Mouse (Mus musculus) CH12.LX (cell line): ENCODE measurements around the gene Sept10. TPM values are rescaled to one million over a fixed set of nuclear protein-coding genes. Genes with fewer than 3 reads are reported as not detected.

Experiments used
- DNase-seq: peaks from one replicate; pipeline ENCODE4 v3.0.0-alpha.2; 2013; ENCODE audit errors: extremely low read depth
- H3K27ac ChIP-seq: 2 replicates; pipeline ENCODE4 v1.5.1; 2012; ENCODE audit warnings: low read depth, mild to moderate bottlenecking, control low read depth, moderate library complexity; ENCODE audit not compliant: insufficient read depth
- H3K27me3 ChIP-seq: replicated peaks from 2 replicates; pipeline ENCODE3; 2012; ENCODE audit warnings: inconsistent platforms
- H3K36me3 ChIP-seq, 2 experiments: replicated peaks in 1 of 2; 2 replicates each; pipeline versions ENCODE3 to v1.6.1; 2012; ENCODE audit warnings: inconsistent platforms in 1 of 2, low read length in 1 of 2, mild to moderate bottlenecking in 1 of 2, mixed read lengths in 1 of 2, moderate library complexity in 1 of 2; ENCODE audit not compliant: control insufficient read depth in 1 of 2, insufficient read depth in 1 of 2
- H3K4me1 ChIP-seq, 2 experiments: 2 replicates each; pipeline ENCODE4 v1.6.1; 2012; ENCODE audit warnings: inconsistent platforms in 1 of 2, moderate library complexity in 1 of 2; ENCODE audit not compliant: insufficient read depth in 2 of 2, control insufficient read depth in 1 of 2
- H3K4me2 ChIP-seq: 2 replicates; pipeline ENCODE4 v1.6.1; 2012; ENCODE audit warnings: low read depth, mild to moderate bottlenecking, control low read depth; ENCODE audit not compliant: poor library complexity, insufficient read depth, severe bottlenecking
- H3K4me3 ChIP-seq, 3 experiments: fragments of 150-350 bp in 1 of 3; sonication (generic) in 1 of 3; replicated peaks in 1 of 3; 2 replicates each; pipeline versions ENCODE3 to v1.5.1; 2011 to 2012; ENCODE audit warnings: low read depth in 2 of 3, low read length in 2 of 3, mild to moderate bottlenecking in 2 of 3, moderate library complexity in 2 of 3, control low read depth in 1 of 3, improper control_type of control experiment in 1 of 3, inconsistent platforms in 1 of 3, mixed read lengths in 1 of 3; ENCODE audit not compliant: poor library complexity in 1 of 3
- H3K79me2 ChIP-seq: replicated peaks from 2 replicates; pipeline ENCODE4 v1.6.1; 2012; ENCODE audit warnings: mild to moderate bottlenecking, moderate library complexity; ENCODE audit not compliant: control insufficient read depth, poor library complexity, insufficient read depth, severe bottlenecking; ENCODE audit errors: extremely low read depth
- H3K9ac ChIP-seq: 2 replicates; pipeline ENCODE4 v1.6.1; 2012; ENCODE audit warnings: low read depth, mild to moderate bottlenecking, control low read depth, moderate library complexity; ENCODE audit not compliant: insufficient read depth
- H3K9me3 ChIP-seq: replicated peaks from 2 replicates; pipeline ENCODE3; 2012; ENCODE audit warnings: low read length, inconsistent platforms, mixed read lengths
- BHLHE40 ChIP-seq: IDR thresholded peaks from 2 replicates; pipeline ENCODE4 v1.6.1; 2011; ENCODE audit warnings: mild to moderate bottlenecking, low read depth, low read length, improper control_type of control experiment
- CHD1 ChIP-seq: IDR thresholded peaks from 2 replicates; pipeline ENCODE4 v1.6.1; 2012; ENCODE audit warnings: low read depth, low read length, improper control_type of control experiment, inconsistent platforms
- CHD2 ChIP-seq: IDR thresholded peaks from 2 replicates; pipeline ENCODE4 v1.6.1; 2011; ENCODE audit warnings: low read length, improper control_type of control experiment
- CTCF ChIP-seq, 2 experiments: IDR thresholded peaks in 1 of 2; conservative IDR thresholded peaks in 1 of 2; 2 replicates each; pipeline ENCODE4 v1.5.1; 2011 to 2012; ENCODE audit warnings: low read depth in 2 of 2, low read length in 2 of 2, improper control_type of control experiment in 1 of 2, inconsistent platforms in 1 of 2, mild to moderate bottlenecking in 1 of 2, moderate library complexity in 1 of 2
- E2F4 ChIP-seq: IDR thresholded peaks from 2 replicates; pipeline ENCODE4 v1.6.1; 2011; ENCODE audit warnings: low read depth, low read length, improper control_type of control experiment; ENCODE audit not compliant: insufficient replicate concordance
- ELF1 ChIP-seq: IDR thresholded peaks from 2 replicates; pipeline ENCODE4 v1.6.1; 2014; ENCODE audit warnings: low read depth, mild to moderate bottlenecking, inconsistent platforms, low read length, improper control_type of control experiment
- EP300 ChIP-seq: IDR thresholded peaks from 2 replicates; pipeline ENCODE4 v1.6.1; 2011; ENCODE audit warnings: low read length, improper control_type of control experiment
- ETS1 ChIP-seq: conservative IDR thresholded peaks from 2 replicates; pipeline ENCODE4 v1.6.1; 2012; ENCODE audit warnings: low read depth, mild to moderate bottlenecking, inconsistent platforms, low read length, improper control_type of control experiment, moderate library complexity
- GABPA ChIP-seq: IDR thresholded peaks from 2 replicates; pipeline ENCODE4 v1.6.1; 2012; ENCODE audit warnings: low read depth, low read length, improper control_type of control experiment, inconsistent platforms; ENCODE audit not compliant: insufficient replicate concordance
- HCFC1 ChIP-seq: IDR thresholded peaks from 2 replicates; pipeline ENCODE4 v1.6.1; 2012; ENCODE audit warnings: low read depth, mild to moderate bottlenecking, inconsistent platforms, low read length, improper control_type of control experiment
- IRF4 ChIP-seq: IDR thresholded peaks from 2 replicates; pipeline ENCODE4 v1.6.1; 2014; ENCODE audit warnings: low read depth, mild to moderate bottlenecking, inconsistent platforms, low read length, improper control_type of control experiment
- JUN ChIP-seq: IDR thresholded peaks from 2 replicates; pipeline ENCODE4 v1.6.1; 2011; ENCODE audit warnings: low read depth, mild to moderate bottlenecking, low read length, improper control_type of control experiment, moderate library complexity; ENCODE audit not compliant: insufficient read depth
- JUND ChIP-seq: conservative IDR thresholded peaks from 2 replicates; pipeline ENCODE4 v1.6.1; 2011; ENCODE audit warnings: low read depth, low read length, improper control_type of control experiment
- KAT2A ChIP-seq: IDR thresholded peaks from 2 replicates; pipeline ENCODE4 v1.6.1; 2012; ENCODE audit warnings: low read length, improper control_type of control experiment, inconsistent platforms; ENCODE audit not compliant: insufficient replicate concordance
- MAFK ChIP-seq: IDR thresholded peaks from 2 replicates; pipeline ENCODE4 v1.6.1; 2011; ENCODE audit warnings: low read length, improper control_type of control experiment; ENCODE audit not compliant: insufficient replicate concordance
- MAX ChIP-seq: IDR thresholded peaks from 2 replicates; pipeline ENCODE4 v1.6.1; 2011; ENCODE audit warnings: low read length, improper control_type of control experiment
- MAZ ChIP-seq: IDR thresholded peaks from 2 replicates; pipeline ENCODE4 v1.6.1; 2012; ENCODE audit warnings: low read depth, mild to moderate bottlenecking, inconsistent platforms, low read length, improper control_type of control experiment, moderate library complexity
- MEF2A ChIP-seq: IDR thresholded peaks from 2 replicates; pipeline ENCODE4 v1.6.1; 2014; ENCODE audit warnings: low read depth, mild to moderate bottlenecking, inconsistent platforms, low read length, improper control_type of control experiment, borderline replicate concordance
- MXI1 ChIP-seq: IDR thresholded peaks from 2 replicates; pipeline ENCODE4 v1.6.1; 2011; ENCODE audit warnings: mild to moderate bottlenecking, low read depth, low read length, improper control_type of control experiment
- MYC ChIP-seq: IDR thresholded peaks from 2 replicates; pipeline ENCODE4 v1.6.1; 2011; ENCODE audit warnings: low read depth, mild to moderate bottlenecking, improper control_type of control experiment, low read length
- NELFE ChIP-seq: IDR thresholded peaks from 2 replicates; pipeline ENCODE4 v1.6.1; 2011; ENCODE audit warnings: low read depth, low read length, improper control_type of control experiment
- NRF1 ChIP-seq: IDR thresholded peaks from 2 replicates; pipeline ENCODE4 v1.6.1; 2014; ENCODE audit warnings: low read depth, mild to moderate bottlenecking, inconsistent platforms, low read length, improper control_type of control experiment, moderate library complexity
- PAX5 ChIP-seq: IDR thresholded peaks from 2 replicates; pipeline ENCODE4 v1.6.1; 2012; ENCODE audit warnings: low read length, inconsistent platforms, mixed read lengths
- POLR2AphosphoS2 ChIP-seq: IDR thresholded peaks from 2 replicates; pipeline ENCODE4 v1.6.1; 2011; ENCODE audit warnings: low read depth, low read length, improper control_type of control experiment
- RAD21 ChIP-seq: IDR thresholded peaks from 2 replicates; pipeline ENCODE4 v1.6.1; 2011; ENCODE audit warnings: low read depth, mild to moderate bottlenecking, low read length, improper control_type of control experiment, moderate library complexity
- RCOR1 ChIP-seq: conservative IDR thresholded peaks from 2 replicates; pipeline ENCODE4 v1.6.1; 2012; ENCODE audit warnings: low read depth, mild to moderate bottlenecking, inconsistent platforms, low read length, improper control_type of control experiment
- SIN3A ChIP-seq: IDR thresholded peaks from 2 replicates; pipeline ENCODE4 v1.6.1; 2012; ENCODE audit warnings: low read length, improper control_type of control experiment, inconsistent platforms
- SMC3 ChIP-seq: IDR thresholded peaks from 2 replicates; pipeline ENCODE4 v1.6.1; 2011; ENCODE audit warnings: low read depth, low read length, improper control_type of control experiment
- TBP ChIP-seq: conservative IDR thresholded peaks from 2 replicates; pipeline ENCODE4 v1.6.1; 2011; ENCODE audit warnings: low read depth, low read length, improper control_type of control experiment
- TCF12 ChIP-seq: IDR thresholded peaks from 2 replicates; pipeline ENCODE4 v1.6.1; 2014; ENCODE audit warnings: low read depth, mild to moderate bottlenecking, inconsistent platforms, low read length, improper control_type of control experiment
- UBTF ChIP-seq: IDR thresholded peaks from 2 replicates; pipeline ENCODE4 v1.6.1; 2012; ENCODE audit warnings: low read depth, mild to moderate bottlenecking, inconsistent platforms, low read length, improper control_type of control experiment, moderate library complexity
- USF1 ChIP-seq: IDR thresholded peaks from 2 replicates; pipeline ENCODE4 v1.6.1; 2014; ENCODE audit warnings: low read depth, mild to moderate bottlenecking, inconsistent platforms, low read length, improper control_type of control experiment
- USF2 ChIP-seq: conservative IDR thresholded peaks from 2 replicates; pipeline ENCODE4 v1.6.1; 2011; ENCODE audit warnings: low read depth, low read length, improper control_type of control experiment
- ZKSCAN1 ChIP-seq: IDR thresholded peaks from 2 replicates; pipeline ENCODE4 v1.6.1; 2012; ENCODE audit warnings: low read depth, inconsistent platforms, low read length, improper control_type of control experiment, borderline replicate concordance
- ZMIZ1 ChIP-seq: IDR thresholded peaks from 2 replicates; pipeline ENCODE4 v1.6.1; 2012; ENCODE audit warnings: low read depth, mild to moderate bottlenecking, inconsistent platforms, low read length, improper control_type of control experiment
- ZNF384 ChIP-seq: IDR thresholded peaks from 2 replicates; pipeline ENCODE4 v1.6.1; 2012; ENCODE audit warnings: low read depth, low read length, improper control_type of control experiment, inconsistent platforms
- dilution Hi-C: fragments of 300-500 bp; cut with MboI; formaldehyde crosslinking; loops from 2 replicates; pipeline ENCODE4 v1.14.3; 2020; ENCODE audit warnings: low sequenced_read_pairs; ENCODE audit not compliant: extremely low pct_unique_long_range_greater_than_20kb, extremely low pct_ligation_motif_present
- in situ Hi-C: fragments of 300-500 bp; cut with MboI; formaldehyde crosslinking; loops from 3 replicates; pipeline ENCODE4 v1.14.3; 2019; ENCODE audit warnings: low sequenced_read_pairs, low pct_ligation_motif_present, low pct_unique_long_range_greater_than_20kb, mixed read lengths
- polyA plus RNA-seq: library from polyadenylated mRNA; unstranded; fragments of >175 nt; gene quantifications from 2 replicates; pipeline ENCODE4 v1.2.1, GENCODE M21; 2012; ENCODE audit warnings: low read depth; ENCODE audit not compliant: insufficient read length
- total RNA-seq, 2 experiments: library from RNA; depleted of rRNA; stranded (reverse); fragments of 300-350 nt in 1 of 2; fragments of >200 nt in 1 of 2; gene quantifications; 2 replicates each; pipeline ENCODE4 v1.2.3; 2012 to 2014

The Sept10 gene
- total and polyA plus RNA-seq, 3 experiments: 6.9 to 13.1 (median 10.3) TPM

DNA sequence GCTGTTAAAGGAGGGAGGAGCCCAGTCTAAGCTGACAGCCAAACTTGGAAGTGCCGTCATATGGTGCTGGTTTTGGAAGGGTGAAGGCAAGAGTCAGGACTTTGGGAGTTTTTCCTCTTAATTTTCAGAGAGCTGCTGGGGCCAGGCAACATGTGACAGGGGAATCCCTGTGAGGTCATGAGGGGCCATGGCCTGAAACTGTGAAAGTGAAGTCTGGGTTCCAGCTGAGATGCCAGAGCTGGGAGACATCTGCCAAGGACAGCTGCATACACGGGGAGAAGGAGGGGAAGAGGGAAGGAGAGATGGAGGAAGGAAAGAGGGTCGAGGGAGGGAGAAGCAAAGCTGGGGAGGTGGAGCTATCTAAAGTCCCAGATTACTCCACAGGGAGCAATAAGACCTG lies 16.1 kb upstream of the Sept10 start (continued):
- no peak for TF ChIP-seq ZKSCAN1
- TF ChIP-seq SIN3A: peak; percentile 67
- no peak for TF ChIP-seq CTCF (conservative IDR thresholded peaks at IDR 0.05 in 1 of 2, IDR thresholded peaks at IDR 0.05 in 1 of 2; ENCODE audit: low read depth in 2 of 2, low read length in 2 of 2)
- peak; percentile 75 for TF ChIP-seq IRF4
- TF ChIP-seq JUND: no peak
- no peak for TF ChIP-seq ZNF384
- no peak for TF ChIP-seq MAFK
- TF ChIP-seq EP300: peak; percentile 51
- TF ChIP-seq ZMIZ1: no peak
- peak; percentile 63; the same call in 1 of the 2 replicates for TF ChIP-seq MEF2A
- no peak for TF ChIP-seq PAX5
- no peak for TF ChIP-seq TBP
- TF ChIP-seq, all 38 proteins: peak for 10

DNA sequence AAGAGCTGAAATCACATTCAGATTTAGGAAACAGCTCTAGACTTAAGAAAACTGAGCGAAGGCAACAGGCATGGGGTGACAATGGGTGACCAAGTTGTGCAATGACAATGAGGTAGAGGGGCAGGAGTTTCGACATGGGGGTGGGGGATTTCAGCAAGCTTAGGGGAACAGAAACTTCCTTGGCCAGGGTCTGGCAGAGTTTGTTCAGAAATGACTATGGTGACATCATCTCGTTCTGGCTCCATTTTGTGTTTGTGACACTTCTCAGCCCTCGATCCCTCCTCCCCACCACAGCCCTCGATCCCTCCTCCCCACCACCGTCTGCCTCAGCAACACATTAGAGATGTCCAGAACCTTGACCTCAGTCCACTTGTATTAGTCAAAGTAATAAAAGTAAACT lies 14.8 kb upstream of the Sept10 start:
- Histone ChIP-seq H3K27me3 (no peaks in the 10 kb centered on the region), H3K27ac (peak overlapping the region; percentile 97), H3K79me2 (no peaks in the 10 kb centered on the region), H3K9ac (peak overlapping the region; percentile 85), H3K9me3 (peaks cover 9% of the 10 kb centered on the region), H3K4me3 (no peak overlapping the region), H3K4me1 (peaks cover 26 to 60% of the 10 kb centered on the region in 2 experiments), H3K4me2 (peak overlapping the region; percentile 90), H3K36me3 (no peaks in the 10 kb centered on the region)
- dilution Hi-C loops: no loop called here
- in situ Hi-C loops: no loop called here
- peak; percentile 95 for DNase-seq
- TF ChIP-seq RCOR1 (peak; percentile 98), E2F4 (no peak), UBTF (no peak), ZNF384 (no peak), MAZ (peak; percentile 94), CHD1 (no peak), ELF1 (no peak; the same call in 1 of the 2 replicates), MAX (peak; percentile 88), KAT2A (no peak), NELFE (0 out of 2 replicates have a peak, but pooled peaks have one; percentile 36), ZKSCAN1 (no peak), CTCF (conservative IDR thresholded peaks at IDR 0.05 in 1 of 2, IDR thresholded peaks at IDR 0.05 in 1 of 2; ENCODE audit: low read depth in 2 of 2, low read length in 2 of 2) (no peak), SMC3 (peak; percentile 13; the same call in 1 of the 2 replicates), USF2 (no peak), HCFC1 (no peak), POLR2AphosphoS2 (no peak), JUN (peak; percentile 99), SIN3A (peak; percentile 81), CHD2 (peak; percentile 95), EP300 (peak; percentile 99), TCF12 (peak; percentile 97), IRF4 (peak; percentile 100), RAD21 (peak; percentile 2), MXI1 (0 out of 2 replicates have a peak, but pooled peaks have one; percentile 42), JUND (peak; percentile 98), ETS1 (peak; percentile 98), GABPA (no peak), USF1 (no peak), NRF1 (peak; percentile 38; the same call in 1 of the 2 replicates), MYC (peak; percentile 89), ZMIZ1 (peak; percentile 40; the same call in 1 of the 2 replicates), BHLHE40 (peak; percentile 92)
